Mouse (Mus musculus): ENCODE results near the gene Rilpl1. TPM values are rescaled to one million over a fixed set of nuclear protein-coding genes. Genes with fewer than 3 reads are reported as not detected.

Gene Rilpl1
- polyA plus RNA-seq, 1 experiment from 2014 or later = 2.4 TPM

- Histone ChIP-seq H3K4me2 (ENCODE audit: low read depth, low read length) (no peak overlapping the region), H3K4me3 (ENCODE audit: low read depth, low read length) (no peak overlapping the region), H3K4me1 (ENCODE audit: insufficient read depth) (peaks cover 7% of the 10 kb centered on the region), H3K9me3 (ENCODE audit: low read length) (no peaks in the 10 kb centered on the region), H3K9ac (replicated peaks) (no peak overlapping the region), H3K27ac (ENCODE audit: low read depth) (no peak overlapping the region), H3K36me3 (replicated peaks; ENCODE audit: insufficient read depth, low read length) (no peaks in the 10 kb centered on the region; the same call in 1 of the 2 replicates), H3K27me3 (ENCODE audit: insufficient read depth, low read length) (no peaks in the 10 kb centered on the region)
- no peak for DNase-seq
- ATAC-seq = no peak
- 87% methylated on average over 4 of the region's 4 CpGs for WGBS (ENCODE audit: insufficient replicate concordance)
- TF ChIP-seq EP300 (IDR thresholded peaks at IDR 0.05; ENCODE audit: low read depth) = no peak
- no peak for TF ChIP-seq CTCF (IDR thresholded peaks at IDR 0.05; ENCODE audit: low read depth)
Measured at GRCm38 (mm10) chr5:124491732-124492131, 39.5 kb downstream of the Rilpl1 start.

- ATAC-seq (no peak), DNase-seq (no peak)
- Histone ChIP-seq H3K27ac (ENCODE audit: low read depth) (no peak overlapping the region), H3K9me3 (ENCODE audit: low read length) (no peaks in the 10 kb centered on the region), H3K9ac (replicated peaks) (no peak overlapping the region), H3K36me3 (replicated peaks; ENCODE audit: insufficient read depth, low read length) (no peaks in the 10 kb centered on the region; the same call in 1 of the 2 replicates), H3K4me1 (ENCODE audit: insufficient read depth) (peaks cover 10% of the 10 kb centered on the region), H3K27me3 (ENCODE audit: insufficient read depth, low read length) (no peaks in the 10 kb centered on the region), H3K4me3 (ENCODE audit: low read depth, low read length) (no peak overlapping the region), H3K4me2 (ENCODE audit: low read depth, low read length) (no peak overlapping the region)
- 87% methylated on average over 3 of the region's 3 CpGs for WGBS (ENCODE audit: insufficient replicate concordance)
- TF ChIP-seq EP300 (IDR thresholded peaks at IDR 0.05; ENCODE audit: low read depth) = no peak
- TF ChIP-seq CTCF (IDR thresholded peaks at IDR 0.05; ENCODE audit: low read depth) = no peak
Measured at GRCm38 (mm10) chr5:124488885-124489284, 42.3 kb downstream of the Rilpl1 start.

- H3K36me3 ChIP-seq (replicated peaks; ENCODE audit: insufficient read depth, low read length) = no peaks in the 10 kb centered on the region; the same call in 1 of the 2 replicates
- TF ChIP-seq CTCF (IDR thresholded peaks at IDR 0.05; ENCODE audit: low read depth) (no peak), EP300 (IDR thresholded peaks at IDR 0.05; ENCODE audit: low read depth) (no peak)
- no peak for ATAC-seq
- no peak overlapping the region for H3K4me3 ChIP-seq (ENCODE audit: low read depth, low read length)
- H3K4me1 ChIP-seq (ENCODE audit: insufficient read depth) = peaks cover 18% of the 10 kb centered on the region
- H3K27ac ChIP-seq (ENCODE audit: low read depth) = no peak overlapping the region
- WGBS (ENCODE audit: insufficient replicate concordance) = 79% methylated on average over 5 of the region's 5 CpGs
- H3K9me3 ChIP-seq (ENCODE audit: low read length) = no peaks in the 10 kb centered on the region
- no peak overlapping the region for H3K4me2 ChIP-seq (ENCODE audit: low read depth, low read length)
- DNase-seq = no peak
- no peak overlapping the region for H3K9ac ChIP-seq (replicated peaks)
- H3K27me3 ChIP-seq (ENCODE audit: insufficient read depth, low read length) = no peaks in the 10 kb centered on the region
Measured at GRCm38 (mm10) chr5:124485654-124486053, 45.5 kb downstream of the Rilpl1 start.

DNA sequence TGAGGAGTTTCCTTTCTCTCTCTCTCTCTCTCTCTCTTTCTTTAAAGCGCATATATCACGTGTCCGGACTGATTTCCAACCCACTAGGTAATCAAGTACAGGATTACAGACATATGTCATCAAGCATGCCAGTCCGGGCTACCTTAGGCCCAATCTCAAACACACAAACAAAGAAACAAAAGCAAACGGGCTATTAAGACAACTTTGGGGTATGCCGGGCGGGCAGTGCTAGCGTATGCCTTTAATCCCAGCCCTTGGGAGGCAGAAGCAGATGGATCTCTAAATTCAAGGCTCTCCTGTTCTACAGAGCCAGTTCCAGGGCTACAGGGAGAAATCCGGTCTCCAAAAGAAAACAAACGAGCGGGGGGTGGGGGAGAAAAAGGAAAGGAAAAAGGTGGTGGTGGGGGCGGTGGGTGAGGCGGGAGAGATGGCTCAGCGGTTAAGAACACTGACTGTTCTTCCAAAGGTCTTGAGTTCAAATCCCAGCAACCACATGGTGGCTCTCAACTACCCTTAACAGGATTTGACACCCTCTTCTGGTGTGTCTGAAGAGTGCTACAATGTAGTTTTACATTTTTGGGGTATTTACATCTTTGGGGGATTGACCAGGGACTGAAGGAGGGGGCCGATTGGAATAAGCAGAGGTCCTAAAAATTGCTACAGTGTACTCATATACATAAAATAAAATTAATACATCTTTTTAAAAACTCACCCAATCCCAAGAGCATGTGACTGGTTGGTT is 47.4 kb downstream of the Rilpl1 start:
- DNase-seq (no peak), ATAC-seq (peak; percentile 37)
- TF ChIP-seq EP300 (IDR thresholded peaks at IDR 0.05; ENCODE audit: low read depth) (no peak), CTCF (IDR thresholded peaks at IDR 0.05; ENCODE audit: low read depth) (peak; percentile 27)
- peak overlapping the region; percentile 98 for H3K27ac ChIP-seq (ENCODE audit: low read depth)
- peak overlapping the region; percentile 74 for H3K4me2 ChIP-seq (ENCODE audit: low read depth, low read length)
- peak overlapping the region; percentile 72 for H3K4me3 ChIP-seq (ENCODE audit: low read depth, low read length)
- 5% methylated on average over 15 of the region's 15 CpGs for WGBS (ENCODE audit: insufficient replicate concordance)
- no peaks in the 10 kb centered on the region for H3K27me3 ChIP-seq (ENCODE audit: insufficient read depth, low read length)
- H3K9me3 ChIP-seq (ENCODE audit: low read length) = no peaks in the 10 kb centered on the region
- H3K9ac ChIP-seq (replicated peaks) = peak overlapping the region; percentile 69
- no peaks in the 10 kb centered on the region for H3K36me3 ChIP-seq (replicated peaks; ENCODE audit: insufficient read depth, low read length)
- H3K4me1 ChIP-seq (ENCODE audit: insufficient read depth) = peaks cover 25% of the 10 kb centered on the region

DNA sequence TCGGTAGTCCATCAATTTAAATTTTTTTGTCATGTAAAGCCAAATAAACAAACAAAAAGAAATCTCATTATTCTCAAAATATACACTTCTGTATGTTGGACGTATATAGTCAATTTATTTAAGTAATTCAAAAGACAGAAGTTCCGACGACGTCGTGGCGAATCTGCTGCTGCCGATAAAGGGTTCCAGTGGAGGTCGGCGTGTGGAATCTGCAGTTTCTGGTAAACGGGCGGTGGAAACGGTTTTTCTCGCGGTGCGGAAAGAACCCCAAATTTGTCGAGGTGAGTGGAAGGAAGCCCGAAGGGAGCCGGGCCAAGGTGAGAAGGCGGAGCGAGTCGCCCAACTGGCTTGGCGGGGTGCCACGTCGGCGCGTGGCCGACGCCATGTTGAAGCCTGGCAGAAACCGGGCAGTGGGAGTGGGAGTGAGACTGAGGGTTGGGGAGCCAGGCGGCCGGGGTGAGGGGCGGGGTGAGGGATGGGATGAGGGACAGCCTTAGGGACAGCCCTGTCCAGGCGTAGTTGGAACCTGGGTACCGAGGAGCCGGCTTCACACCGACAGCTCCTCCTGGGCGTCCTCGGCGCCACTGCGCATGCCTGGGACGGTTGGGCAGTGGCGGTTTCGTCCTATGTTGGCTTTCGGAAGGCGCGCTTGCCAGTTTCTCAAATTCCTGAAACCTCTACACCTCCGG is 48.1 kb downstream of the Rilpl1 start, which contains the start of gene Snrnp35:
Snrnp35 (plus strand) TSS at position 169 of the 689 bp plus-strand sequence.
- Histone ChIP-seq H3K27me3 (ENCODE audit: insufficient read depth, low read length) (no peaks in the 10 kb centered on the region), H3K4me1 (ENCODE audit: insufficient read depth) (peaks cover 25% of the 10 kb centered on the region), H3K27ac (ENCODE audit: low read depth) (peak within 1 kb of the TSS; percentile 98), H3K36me3 (replicated peaks; ENCODE audit: insufficient read depth, low read length) (no peaks in the 10 kb centered on the region), H3K4me2 (ENCODE audit: low read depth, low read length) (peak within 1 kb of the TSS; percentile 74), H3K9ac (replicated peaks) (peak within 1 kb of the TSS; percentile 69), H3K9me3 (ENCODE audit: low read length) (no peaks in the 10 kb centered on the region), H3K4me3 (ENCODE audit: low read depth, low read length) (peak within 1 kb of the TSS; percentile 72)
- ATAC-seq (peak; percentile 88), DNase-seq (peak; percentile 93)
- 0% methylated on average over 48 of the region's 48 CpGs for WGBS (ENCODE audit: insufficient replicate concordance)
- TF ChIP-seq CTCF (IDR thresholded peaks at IDR 0.05; ENCODE audit: low read depth) (peak; percentile 18; the same call in 1 of the 2 replicates), EP300 (IDR thresholded peaks at IDR 0.05; ENCODE audit: low read depth) (peak; percentile 81)

- DNase-seq (no peak), ATAC-seq (no peak)
- Histone ChIP-seq H3K36me3 (replicated peaks; ENCODE audit: insufficient read depth, low read length) (no peaks in the 10 kb centered on the region), H3K4me3 (ENCODE audit: low read depth, low read length) (peak overlapping the region; percentile 72), H3K4me2 (ENCODE audit: low read depth, low read length) (peak overlapping the region; percentile 74), H3K27ac (ENCODE audit: low read depth) (peak overlapping the region; percentile 98), H3K9ac (replicated peaks) (peak overlapping the region; percentile 69), H3K4me1 (ENCODE audit: insufficient read depth) (peaks cover 28% of the 10 kb centered on the region), H3K27me3 (ENCODE audit: insufficient read depth, low read length) (no peaks in the 10 kb centered on the region), H3K9me3 (ENCODE audit: low read length) (no peaks in the 10 kb centered on the region)
- WGBS (ENCODE audit: insufficient replicate concordance) = 4% methylated on average over 13 of the region's 13 CpGs
- TF ChIP-seq CTCF (IDR thresholded peaks at IDR 0.05; ENCODE audit: low read depth) = no peak
- no peak for TF ChIP-seq EP300 (IDR thresholded peaks at IDR 0.05; ENCODE audit: low read depth)
Measured at GRCm38 (mm10) chr5:124482436-124482965, 48.7 kb downstream of the Rilpl1 start.
